Mouse (Mus musculus): Measurements from ENCODE around the gene Vax2.

DNA sequence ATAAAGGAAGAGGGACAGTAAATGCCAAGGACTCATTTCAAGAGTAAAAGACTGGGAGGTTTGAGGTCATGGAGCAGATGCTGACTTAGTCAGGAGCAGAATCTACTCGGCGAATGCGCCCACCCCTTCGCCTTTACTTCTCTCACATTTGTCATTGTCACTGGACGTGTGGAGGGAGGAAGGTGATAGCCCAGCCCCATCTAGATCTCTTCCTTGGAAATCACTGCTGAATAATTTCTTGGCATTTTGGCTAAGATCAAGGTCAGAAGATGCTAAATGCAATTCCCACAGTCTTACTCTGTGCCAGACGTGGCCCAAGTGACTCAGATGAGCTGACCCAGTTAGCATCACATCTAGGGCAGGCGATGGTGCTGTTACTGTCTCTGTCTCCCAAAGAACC lies 67.2 kb downstream of the Vax2 start:
- no peak for TF ChIP-seq CTCF (IDR thresholded peaks at IDR 0.05; ENCODE audit: borderline replicate concordance, control insufficient read depth, extremely low read depth, insufficient read depth, low read length, poor library complexity)
- TF ChIP-seq POLR2A (IDR thresholded peaks at IDR 0.05; ENCODE audit: control insufficient read depth, extremely low read depth, insufficient read depth, low read length, poor library complexity) = no peak

Measured in thymus, adult 2 months (tissue).